Mouse (Mus musculus) kidney, embryonic 14.5 days (tissue): ENCODE results near the gene 3830406C13Rik. TPM values are rescaled to one million over a fixed set of nuclear protein-coding genes. Genes with fewer than 3 reads are reported as not detected.
A peak's percentile ranks its signal among the peaks of the same experiment; 100 is the strongest.
"Not testable (repeated sequence)": the region's sequence is repeated elsewhere in the genome, so short reads cannot be mapped to it uniquely, and the experiment has no call there.

Experiments used
- ATAC-seq: fragments of 200-750 bp; cut with Nextera tagmentation; 2 replicates; pipeline ENCODE4 v1.8.0; 2017; ENCODE audit warnings: moderate number of reproducible peaks, mild to moderate bottlenecking, moderate TSS enrichment, moderate library complexity; ENCODE audit not compliant: low FRiP score, low TSS enrichment
- H3K27ac ChIP-seq: fragments of 300-500 bp; sonication (generic); 2 replicates; pipeline ENCODE4 v1.5.1; 2014; ENCODE audit warnings: low read depth, mild to moderate bottlenecking, low read length, moderate library complexity, mixed read lengths
- H3K27me3 ChIP-seq: fragments of 300-500 bp; sonication (generic); 2 replicates; pipeline ENCODE4 v1.6.1; 2014; ENCODE audit warnings: mild to moderate bottlenecking, low read length; ENCODE audit not compliant: control insufficient read depth, insufficient read depth
- H3K36me3 ChIP-seq: fragments of 300-500 bp; sonication (generic); 2 replicates; pipeline ENCODE4 v1.6.1; 2014; ENCODE audit warnings: low read length, mixed read lengths; ENCODE audit not compliant: control insufficient read depth, insufficient read depth
- H3K4me1 ChIP-seq: fragments of 300-500 bp; sonication (generic); 2 replicates; pipeline ENCODE4 v1.6.1; 2014; ENCODE audit warnings: low read length, mixed read lengths; ENCODE audit not compliant: control insufficient read depth, insufficient read depth
- H3K4me2 ChIP-seq: fragments of 300-500 bp; sonication (generic); replicated peaks from 2 replicates; pipeline ENCODE4 v1.6.1; 2014; ENCODE audit warnings: low read depth, mild to moderate bottlenecking, low read length
- H3K4me3 ChIP-seq: fragments of 300-500 bp; sonication (generic); 2 replicates; pipeline ENCODE4 v1.5.1; 2014; ENCODE audit warnings: mild to moderate bottlenecking, low read length
- H3K9ac ChIP-seq: fragments of 300-500 bp; sonication (generic); 2 replicates; pipeline ENCODE4 v1.6.1; 2014; ENCODE audit warnings: low read depth, mild to moderate bottlenecking, low read length, moderate library complexity
- H3K9me3 ChIP-seq: fragments of 300-500 bp; sonication (generic); 2 replicates; pipeline ENCODE4 v1.6.1; 2016; ENCODE audit warnings: low read length; ENCODE audit not compliant: control insufficient read depth
- WGBS: fragments of 180-500 bp; shearing (Covaris S2); extraction: QIAGEN DNeasy Blood & Tissue Kit; methylation state at CpG from one replicate; pipeline ENCODE4 v1.1.7; 2014; 5-methylcytosine and 5-hydroxymethylcytosine counted together
- polyA plus RNA-seq: library from polyadenylated mRNA; unstranded; fragments of >200 nt; fragmentation: Nextera tagmentation; extraction: Ambion mirVana; gene quantifications from 2 replicates; pipeline ENCODE4 v1.2.1, GENCODE M21; 2014

3830406C13Rik gene
- polyA plus RNA-seq: 41.6 and 47.4 TPM in 2 replicates

DNA sequence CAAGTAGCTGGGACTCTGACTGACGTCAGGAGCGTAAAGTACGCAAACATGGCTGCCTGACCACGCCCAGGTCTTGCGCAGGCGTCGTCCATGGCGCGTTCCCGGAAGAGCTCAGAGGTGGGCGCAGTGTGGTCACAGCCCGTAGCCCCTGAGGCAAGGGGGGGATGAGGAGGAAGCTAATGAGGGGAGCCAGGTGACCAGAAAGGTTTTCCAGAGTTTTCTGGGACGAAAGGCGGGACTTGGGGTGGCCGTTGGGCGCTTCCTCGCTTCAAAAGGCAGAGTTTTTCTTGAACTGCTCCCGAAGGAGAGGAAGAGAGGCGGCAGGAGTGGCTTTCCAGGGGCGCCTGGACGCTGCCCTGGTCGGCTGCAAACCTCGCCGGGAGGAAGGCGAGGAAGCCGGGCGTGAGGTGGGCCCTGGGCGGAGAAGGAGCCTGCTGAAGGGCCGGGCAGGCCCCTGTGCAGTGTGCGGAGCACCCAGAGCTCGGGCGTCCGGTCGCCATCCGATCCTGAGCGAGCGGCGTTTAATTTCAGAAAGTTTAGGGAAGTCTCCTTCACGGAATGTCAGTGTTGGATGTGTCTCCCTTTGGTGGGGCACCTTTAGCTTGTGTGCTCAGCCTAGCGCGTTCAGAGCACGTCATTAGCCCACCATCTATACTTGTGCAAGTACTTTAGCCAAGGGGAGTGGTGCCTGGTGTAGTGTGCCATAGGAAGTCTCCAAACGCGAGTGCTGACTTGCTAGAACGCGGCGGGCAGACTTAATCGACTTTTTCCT, at the start of gene 3830406C13Rik:
3830406C13Rik (plus strand) TSS at position 33 of the 772 bp plus-strand sequence.
- Histone ChIP-seq H3K4me3 (peak within 1 kb of the TSS; percentile 66), H3K9me3 (no peaks in the 10 kb centered on the region), H3K27ac (peak within 1 kb of the TSS; percentile 94), H3K36me3 (no peaks in the 10 kb centered on the region; the same call in 1 of the 2 replicates), H3K4me2 (peak within 1 kb of the TSS; percentile 54), H3K27me3 (no peaks in the 10 kb centered on the region), H3K9ac (peak within 1 kb of the TSS; percentile 76), H3K4me1 (no peaks in the 10 kb centered on the region)
- under 1% methylated on average over 48 of the region's 48 CpGs for WGBS
- ATAC-seq: peak; percentile 100

DNA sequence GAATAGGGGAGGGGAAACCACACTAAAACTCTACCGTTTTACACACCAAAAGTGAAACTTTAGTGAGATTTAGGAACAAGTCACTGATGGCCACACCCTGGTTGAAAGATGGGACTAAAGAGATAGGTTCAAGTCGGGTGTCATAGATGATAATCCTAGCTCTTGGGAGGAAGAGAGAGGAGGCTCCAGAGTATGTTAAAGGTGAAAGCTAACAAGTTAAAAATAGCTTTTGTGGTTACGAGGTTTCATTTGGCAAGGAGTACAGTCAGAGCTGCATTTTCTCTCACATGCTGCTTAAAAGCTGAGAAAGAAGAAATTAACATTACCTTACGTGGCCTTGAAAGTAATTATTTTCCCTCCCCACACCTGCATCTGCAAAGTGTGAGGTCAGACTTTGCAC, 40.2 kb upstream of the 3830406C13Rik start:
- no peak overlapping the region for H3K9ac ChIP-seq
- no peak for ATAC-seq
- no peaks in the 10 kb centered on the region for H3K27me3 ChIP-seq
- 74% methylated on average over 4 of the region's 4 CpGs for WGBS
- no peaks in the 10 kb centered on the region for H3K4me1 ChIP-seq
- peaks cover 7% of the 10 kb centered on the region for H3K36me3 ChIP-seq
- no peaks in the 10 kb centered on the region for H3K9me3 ChIP-seq
- no peak overlapping the region for H3K4me2 ChIP-seq
- no peak overlapping the region for H3K4me3 ChIP-seq
- H3K27ac ChIP-seq: no peak overlapping the region

DNA sequence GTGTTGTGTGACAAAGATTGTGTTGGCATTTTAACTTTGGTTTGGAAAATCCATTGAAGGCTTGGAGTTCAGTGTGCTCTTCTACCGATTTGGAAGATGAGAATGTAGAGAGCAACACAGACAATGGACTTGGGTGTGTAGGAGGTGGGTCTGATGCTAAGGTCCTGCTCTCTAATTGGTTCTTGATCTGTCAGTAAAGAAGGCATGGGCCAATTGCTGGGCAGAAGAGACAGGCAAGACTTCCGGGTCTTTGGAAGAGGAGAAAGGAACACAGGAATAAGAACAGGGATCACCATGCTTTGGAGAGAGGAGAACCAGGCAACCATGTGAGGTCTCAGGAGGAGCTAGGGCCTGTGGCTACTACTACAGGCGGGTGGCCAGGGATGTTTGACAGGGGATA, 7.9 kb upstream of the 3830406C13Rik start:
- Histone ChIP-seq H3K27me3 (no peaks in the 10 kb centered on the region), H3K27ac (no peak overlapping the region), H3K9me3 (no peaks in the 10 kb centered on the region), H3K9ac (no peak overlapping the region), H3K4me3 (no peak overlapping the region), H3K4me2 (no peak overlapping the region), H3K36me3 (no peaks in the 10 kb centered on the region), H3K4me1 (no peaks in the 10 kb centered on the region)
- no peak for ATAC-seq
- WGBS: 67% methylated on average over 3 of the region's 3 CpGs

DNA sequence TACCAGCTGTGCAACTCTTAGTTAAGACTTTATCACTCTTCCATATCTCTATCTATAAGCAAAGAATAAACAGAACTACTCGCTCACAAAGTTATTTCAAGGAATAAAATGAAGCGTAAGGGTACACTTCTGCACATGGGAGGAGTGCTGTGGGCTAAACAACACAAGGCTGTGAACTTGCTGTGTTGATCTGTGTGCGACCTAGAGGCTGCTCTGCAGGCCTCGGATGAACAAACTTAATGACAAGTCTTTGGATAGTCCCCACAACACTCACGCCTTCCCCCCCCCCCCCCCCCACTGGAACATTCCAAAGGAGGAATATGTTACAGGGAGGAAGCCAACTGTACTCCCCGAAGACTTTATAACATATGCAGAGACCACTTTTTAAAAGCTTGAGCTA, 332 bp upstream of the 3830406C13Rik start, which contains the start of gene Gm49355:
Gm49355 (plus strand) TSS at position 336 of the 400 bp plus-strand sequence.
- Histone ChIP-seq H3K4me3 (peak within 1 kb of the TSS; percentile 66), H3K4me1 (no peaks in the 10 kb centered on the region), H3K36me3 (no peaks in the 10 kb centered on the region; the same call in 1 of the 2 replicates), H3K4me2 (peak within 1 kb of the TSS; percentile 54), H3K27ac (peak within 1 kb of the TSS; percentile 94), H3K27me3 (no peaks in the 10 kb centered on the region), H3K9me3 (no peaks in the 10 kb centered on the region), H3K9ac (peak within 1 kb of the TSS; percentile 76)
- 80% methylated on average over 6 of the region's 6 CpGs for WGBS
- 0 out of 2 replicates have a peak, but pooled peaks have one; percentile 7 for ATAC-seq

DNA sequence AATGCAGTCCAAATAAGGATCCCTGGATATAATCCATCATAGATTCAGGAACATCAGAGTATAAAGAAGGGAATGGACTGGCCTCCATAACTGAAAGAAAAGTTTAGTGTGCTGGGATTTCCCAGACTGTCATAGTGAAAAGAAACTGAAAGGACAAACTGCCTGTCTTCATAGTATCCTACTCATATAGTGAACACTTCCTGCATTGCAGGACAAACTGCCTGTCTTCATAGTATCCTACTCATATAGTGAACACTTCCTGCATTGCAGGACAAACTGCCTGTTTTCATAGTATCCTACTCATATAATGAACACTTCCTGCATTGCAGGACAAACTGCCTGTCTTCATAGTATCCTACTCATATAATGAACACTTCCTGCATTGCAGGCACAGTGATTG, 5.8 kb downstream of the 3830406C13Rik start:
- H3K4me3 ChIP-seq, H3K27ac ChIP-seq, H3K27me3 ChIP-seq: not testable (repeated sequence)

DNA sequence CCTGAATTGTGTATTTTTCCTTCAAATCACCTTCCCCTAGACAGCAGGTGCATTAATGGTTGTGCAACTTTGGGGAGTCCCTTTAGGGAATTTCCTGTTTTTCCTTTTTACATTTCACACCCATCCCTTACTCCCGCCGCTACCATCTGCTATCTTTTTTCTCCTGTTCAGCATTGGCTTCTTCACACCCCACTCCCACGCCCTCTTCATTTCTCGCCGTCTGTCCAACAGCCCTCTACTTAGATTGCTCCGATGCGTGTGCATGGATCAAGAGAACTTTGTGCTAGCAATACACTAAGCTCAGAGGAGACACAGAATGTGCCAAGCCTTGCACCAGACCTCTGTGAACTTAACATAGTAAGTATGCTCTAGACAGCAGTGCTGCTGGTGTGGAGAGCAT, 12.4 kb downstream of the 3830406C13Rik start:
- no peaks in the 10 kb centered on the region for H3K9me3 ChIP-seq
- H3K36me3 ChIP-seq: peaks cover 9% of the 10 kb centered on the region; the same call in 1 of the 2 replicates
- H3K4me1 ChIP-seq: no peaks in the 10 kb centered on the region
- no peak for ATAC-seq
- H3K9ac ChIP-seq: no peak overlapping the region
- no peak overlapping the region for H3K4me3 ChIP-seq
- no peak overlapping the region for H3K27ac ChIP-seq
- 77% methylated on average over 7 of the region's 7 CpGs for whole genome bisulfite sequencing
- H3K27me3 ChIP-seq: no peaks in the 10 kb centered on the region
- no peak overlapping the region for H3K4me2 ChIP-seq

More for the DNA sequence above, 5.8 kb downstream of the 3830406C13Rik start:
- H3K36me3 ChIP-seq, H3K9me3 ChIP-seq, H3K9ac ChIP-seq, H3K4me1 ChIP-seq, ATAC-seq, H3K4me2 ChIP-seq: not testable (repeated sequence)

- ATAC-seq: no peak
- H3K9me3 ChIP-seq: no peaks in the 10 kb centered on the region
- H3K27me3 ChIP-seq: no peaks in the 10 kb centered on the region
- H3K4me1 ChIP-seq: no peaks in the 10 kb centered on the region
- no peak overlapping the region for H3K4me2 ChIP-seq
- no peak overlapping the region for H3K4me3 ChIP-seq
- 0 out of 2 replicates have a peak, but pooled peaks cover 9% of the 10 kb centered on the region for H3K36me3 ChIP-seq
- H3K9ac ChIP-seq: no peak overlapping the region
- no peak overlapping the region for H3K27ac ChIP-seq
Measured at GRCm38 (mm10) chr14:12299171-12299570, 15.2 kb downstream of the 3830406C13Rik start.

DNA sequence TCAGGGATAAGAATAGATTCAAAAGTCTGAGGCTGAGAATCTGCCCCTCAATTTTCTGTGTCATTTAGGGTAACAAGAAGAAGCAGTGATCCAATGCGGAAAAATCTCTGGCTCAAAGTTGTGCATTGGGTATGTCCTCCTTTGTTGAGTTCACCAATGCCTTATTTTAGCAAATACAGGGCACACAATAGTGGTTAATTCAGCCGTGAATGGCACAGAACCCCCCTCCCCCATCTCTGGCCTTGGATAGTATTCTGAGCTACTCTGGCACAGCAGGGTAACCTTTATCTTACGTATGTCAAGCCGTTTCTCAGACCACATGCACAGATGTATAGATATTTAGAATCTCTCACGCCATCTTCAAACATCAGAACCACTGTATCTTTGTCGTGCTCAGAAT, 15.7 kb downstream of the 3830406C13Rik start:
- Histone ChIP-seq H3K36me3 (0 out of 2 replicates have a peak, but pooled peaks cover 9% of the 10 kb centered on the region), H3K4me1 (no peaks in the 10 kb centered on the region), H3K4me2 (no peak overlapping the region), H3K9me3 (no peaks in the 10 kb centered on the region), H3K27ac (no peak overlapping the region), H3K9ac (no peak overlapping the region), H3K4me3 (no peak overlapping the region), H3K27me3 (no peaks in the 10 kb centered on the region)
- no peak for ATAC-seq
- WGBS: 85% methylated on average over 6 of the region's 6 CpGs

DNA sequence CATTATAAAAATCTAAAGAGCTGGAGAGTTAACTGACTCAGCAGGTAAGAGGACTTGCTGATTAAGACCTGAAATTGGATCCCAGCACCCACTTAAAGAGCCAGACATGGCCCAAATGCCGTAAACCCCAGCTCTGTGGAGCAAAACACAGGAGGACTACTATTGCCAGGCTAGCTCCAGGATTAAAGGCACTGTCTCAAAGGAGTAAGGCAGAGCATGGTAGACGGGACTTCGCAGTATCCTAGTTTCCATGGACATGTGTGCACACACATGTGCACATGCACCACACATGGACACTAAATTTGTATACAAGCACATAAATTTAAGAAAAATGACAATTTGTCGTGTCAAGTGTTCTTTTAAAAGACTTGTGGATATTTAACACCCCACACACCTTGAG, 16.3 kb downstream of the 3830406C13Rik start:
- H3K4me1 ChIP-seq: no peaks in the 10 kb centered on the region
- 0 out of 2 replicates have a peak, but pooled peaks cover 9% of the 10 kb centered on the region for H3K36me3 ChIP-seq
- no peak overlapping the region for H3K4me2 ChIP-seq
- no peaks in the 10 kb centered on the region for H3K27me3 ChIP-seq
- 70% methylated on average over 4 of the region's 4 CpGs for WGBS
- no peaks in the 10 kb centered on the region for H3K9me3 ChIP-seq
- H3K4me3 ChIP-seq: no peak overlapping the region
- no peak overlapping the region for H3K27ac ChIP-seq
- H3K9ac ChIP-seq: no peak overlapping the region
- ATAC-seq: no peak
